Mouse (Mus musculus): Measurements from ENCODE around the gene Sept9.

- no peak for TF ChIP-seq CTCF (IDR thresholded peaks at IDR 0.05; ENCODE audit: borderline replicate concordance, insufficient read depth, low read depth, low read length)
- no peak for TF ChIP-seq POLR2A (IDR thresholded peaks at IDR 0.05; ENCODE audit: borderline replicate concordance, insufficient read depth, low read length)
These were observed 133.8 kb downstream of the Sept9 start for GRCm38 (mm10) chr11:117333150-117333715.

Measured in cerebellum, adult 2 months (tissue).